Mouse (Mus musculus) hindbrain, embryonic 10.5 days (tissue): ENCODE results near the gene Osbp2. TPM values are rescaled to one million over a fixed set of nuclear protein-coding genes. Genes with fewer than 3 reads are reported as not detected.

Experiments used
- DNase-seq: peaks from one replicate; pipeline ENCODE4 v3.0.0-alpha.2; 2017; ENCODE audit warnings: low spot score
- H3K27ac ChIP-seq: fragments of 300-500 bp; sonication (generic); 2 replicates; pipeline ENCODE4 v1.5.1; 2016; ENCODE audit warnings: mild to moderate bottlenecking, moderate library complexity
- H3K27me3 ChIP-seq: fragments of 300-500 bp; sonication (generic); 2 replicates; pipeline ENCODE4 v1.6.1; 2016; ENCODE audit warnings: mild to moderate bottlenecking; ENCODE audit not compliant: poor library complexity, insufficient read depth, severe bottlenecking
- H3K36me3 ChIP-seq: fragments of 300-500 bp; sonication (generic); 2 replicates; pipeline ENCODE4 v1.6.1; 2016; ENCODE audit warnings: mild to moderate bottlenecking, moderate library complexity
- H3K4me1 ChIP-seq: fragments of 300-500 bp; sonication (generic); replicated peaks from 2 replicates; pipeline ENCODE4 v1.6.1; 2016; ENCODE audit warnings: mild to moderate bottlenecking
- H3K4me3 ChIP-seq: fragments of 300-500 bp; sonication (generic); 2 replicates; pipeline ENCODE4 v1.5.1; 2016; ENCODE audit warnings: mild to moderate bottlenecking, moderate library complexity
- H3K9me3 ChIP-seq: fragments of 300-500 bp; sonication (generic); 2 replicates; pipeline ENCODE4 v1.6.1; 2016; ENCODE audit warnings: mild to moderate bottlenecking, moderate library complexity
- WGBS: fragments of 180-500 bp; shearing (Covaris S2); methylation state at CpG from one replicate; pipeline ENCODE4 v1.1.7; 2016; 5-methylcytosine and 5-hydroxymethylcytosine counted together
- polyA plus RNA-seq: library from polyadenylated mRNA; unstranded; fragments of >200 nt; fragmentation: Nextera tagmentation; extraction: Ambion mirVana; gene quantifications from 2 replicates; pipeline ENCODE4 v1.2.1, GENCODE M21; 2016

Osbp2 gene
- polyA plus RNA-seq, 1 experiment from 2014 or later = 2.5 TPM

GRCm38 (mm10) chr11:3703089-3703992 lies 160.4 kb downstream of the Osbp2 start:
- Histone ChIP-seq H3K9me3 (no peaks in the 10 kb centered on the region), H3K27ac (no peak overlapping the region), H3K27me3 (no peaks in the 10 kb centered on the region), H3K4me3 (no peak overlapping the region), H3K4me1 (peaks cover 11% of the 10 kb centered on the region; the same call in 1 of the 2 replicates), H3K36me3 (no peaks in the 10 kb centered on the region)
- 74% methylated on average over 7 of the region's 7 CpGs for WGBS
- DNase-seq = no peak

GRCm38 (mm10) chr11:3697441-3697840 lies 166.3 kb downstream of the Osbp2 start:
- H3K4me1 ChIP-seq = no peaks in the 10 kb centered on the region
- H3K27ac ChIP-seq = no peak overlapping the region
- WGBS = 85% methylated on average over 3 of the region's 3 CpGs
- H3K36me3 ChIP-seq = peaks cover 8% of the 10 kb centered on the region
- no peaks in the 10 kb centered on the region for H3K27me3 ChIP-seq
- H3K4me3 ChIP-seq = no peak overlapping the region
- DNase-seq = no peak
- H3K9me3 ChIP-seq = no peaks in the 10 kb centered on the region

- Histone ChIP-seq H3K27ac (no peak overlapping the region), H3K4me3 (no peak overlapping the region), H3K36me3 (peaks cover 21% of the 10 kb centered on the region), H3K27me3 (no peaks in the 10 kb centered on the region), H3K4me1 (no peaks in the 10 kb centered on the region), H3K9me3 (no peaks in the 10 kb centered on the region)
- DNase-seq = no peak
- 86% methylated on average over 5 of the region's 5 CpGs for WGBS
These were observed 167.6 kb downstream of the Osbp2 start for GRCm38 (mm10) chr11:3696086-3696616.

DNA sequence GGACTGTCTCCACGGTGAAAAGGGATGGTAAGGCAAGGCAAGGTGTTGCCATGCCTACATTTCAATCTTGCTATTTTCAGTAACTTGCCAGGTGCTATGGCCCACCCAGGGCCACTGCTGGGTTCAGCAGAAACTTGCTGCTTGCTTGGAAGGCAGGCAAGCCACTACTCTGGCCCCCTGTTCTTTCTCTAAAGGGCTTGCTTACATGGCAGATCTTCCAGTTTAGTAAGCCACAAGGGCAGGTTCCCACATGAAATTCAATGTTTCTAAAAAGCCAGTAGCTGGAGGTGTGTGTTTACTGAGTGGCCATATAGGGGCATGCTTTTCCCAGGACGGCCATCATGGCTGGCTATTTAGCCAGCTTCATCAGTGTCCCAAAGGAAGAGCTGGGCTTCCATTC lies 172.0 kb downstream of the Osbp2 start:
- no peaks in the 10 kb centered on the region for H3K4me1 ChIP-seq
- no peaks in the 10 kb centered on the region for H3K9me3 ChIP-seq
- H3K27me3 ChIP-seq = no peaks in the 10 kb centered on the region
- no peak overlapping the region for H3K4me3 ChIP-seq
- peaks cover 65% of the 10 kb centered on the region for H3K36me3 ChIP-seq
- DNase-seq = no peak
- 87% methylated on average over 2 of the region's 2 CpGs for WGBS
- no peak overlapping the region for H3K27ac ChIP-seq

GRCm38 (mm10) chr11:3686885-3687284 lies 176.8 kb downstream of the Osbp2 start:
- no peak overlapping the region for H3K27ac ChIP-seq
- no peaks in the 10 kb centered on the region for H3K4me1 ChIP-seq
- WGBS = 94% methylated on average over 2 of the region's 2 CpGs
- no peak for DNase-seq
- H3K27me3 ChIP-seq = no peaks in the 10 kb centered on the region
- no peaks in the 10 kb centered on the region for H3K9me3 ChIP-seq
- H3K4me3 ChIP-seq = no peak overlapping the region
- peaks cover 100% of the 10 kb centered on the region for H3K36me3 ChIP-seq

DNA sequence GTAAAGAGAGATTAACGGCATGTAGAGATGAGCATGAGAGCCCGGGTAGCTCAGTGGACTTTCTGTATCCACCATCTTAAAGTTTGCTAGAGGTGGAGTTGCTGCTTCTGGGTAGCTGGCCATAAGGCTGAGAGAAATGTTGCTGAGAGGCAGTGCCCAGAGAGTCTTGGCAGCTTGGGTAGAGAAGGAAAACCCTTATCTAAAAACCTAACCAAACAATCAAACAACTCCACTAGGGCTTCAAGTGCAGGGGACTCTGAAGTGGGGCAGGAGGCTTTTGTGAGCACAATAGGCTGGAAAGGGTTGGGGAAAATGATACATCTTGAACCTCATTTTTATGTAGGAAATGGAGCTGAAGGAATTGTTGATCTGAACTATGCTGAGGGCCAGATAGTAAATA lies 177.4 kb downstream of the Osbp2 start:
- Histone ChIP-seq H3K27ac (no peak overlapping the region), H3K9me3 (no peaks in the 10 kb centered on the region), H3K36me3 (peaks cover 100% of the 10 kb centered on the region), H3K27me3 (no peaks in the 10 kb centered on the region), H3K4me1 (no peaks in the 10 kb centered on the region), H3K4me3 (no peak overlapping the region)
- 95% methylated on average over 2 of the region's 2 CpGs for WGBS
- DNase-seq = no peak

DNA sequence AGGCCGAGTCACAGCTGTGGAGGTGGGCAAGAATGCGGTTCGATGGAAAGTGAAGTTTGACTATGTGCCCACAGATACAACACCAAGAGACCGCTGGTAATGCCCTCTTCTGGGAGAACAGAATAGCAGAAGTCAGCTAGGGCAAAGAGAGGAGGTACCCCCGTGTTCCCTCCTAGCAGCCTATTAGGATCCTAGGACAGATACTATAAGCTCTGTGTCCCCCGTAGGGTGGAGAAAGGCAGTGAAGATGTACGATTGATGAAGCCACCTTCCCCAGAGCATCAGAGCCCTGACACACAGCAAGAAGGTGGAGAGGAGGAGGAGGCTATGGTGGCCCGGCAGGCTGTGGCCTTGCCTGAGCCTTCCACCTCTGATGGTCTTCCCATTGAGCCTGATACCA lies 178.3 kb downstream of the Osbp2 start:
- Histone ChIP-seq H3K4me3 (no peak overlapping the region), H3K9me3 (no peaks in the 10 kb centered on the region), H3K36me3 (peaks cover 100% of the 10 kb centered on the region), H3K4me1 (no peaks in the 10 kb centered on the region), H3K27ac (no peak overlapping the region), H3K27me3 (no peaks in the 10 kb centered on the region)
- no peak for DNase-seq
- 94% methylated on average over 8 of the region's 8 CpGs for WGBS

- DNase-seq = no peak
- no peak overlapping the region for H3K4me3 ChIP-seq
- WGBS = 94% methylated on average over 5 of the region's 5 CpGs
- no peaks in the 10 kb centered on the region for H3K9me3 ChIP-seq
- H3K4me1 ChIP-seq = no peaks in the 10 kb centered on the region
- no peak overlapping the region for H3K27ac ChIP-seq
- H3K27me3 ChIP-seq = no peaks in the 10 kb centered on the region
- H3K36me3 ChIP-seq = peaks cover 100% of the 10 kb centered on the region
These were observed 178.8 kb downstream of the Osbp2 start for GRCm38 (mm10) chr11:3684723-3685430.

GRCm38 (mm10) chr11:3684232-3684631 lies 179.5 kb downstream of the Osbp2 start:
- H3K36me3 ChIP-seq = peaks cover 100% of the 10 kb centered on the region
- H3K4me3 ChIP-seq = no peak overlapping the region
- DNase-seq = no peak
- no peaks in the 10 kb centered on the region for H3K9me3 ChIP-seq
- no peaks in the 10 kb centered on the region for H3K27me3 ChIP-seq
- 95% methylated on average over 1 of the region's 1 CpGs for WGBS
- no peak overlapping the region for H3K27ac ChIP-seq
- no peaks in the 10 kb centered on the region for H3K4me1 ChIP-seq

DNA sequence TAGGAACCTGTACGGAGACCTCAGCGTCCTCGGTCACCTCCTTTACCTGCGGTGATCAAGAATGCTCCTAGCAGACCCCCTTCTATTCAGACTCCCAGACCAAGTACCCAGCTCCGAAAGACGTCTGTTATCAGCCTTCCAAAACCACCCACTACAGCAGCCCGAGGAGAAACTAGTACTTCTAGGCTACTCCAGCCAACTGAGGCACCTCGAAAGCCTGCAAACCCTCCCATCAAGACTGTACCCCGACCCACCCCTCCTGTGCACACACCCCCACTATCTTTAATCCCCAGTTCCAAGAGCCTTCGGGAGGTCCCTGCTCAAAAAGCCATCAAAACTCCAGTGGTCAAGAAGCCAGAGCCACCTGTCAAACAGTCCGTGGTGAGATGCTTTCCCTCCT lies 180.0 kb downstream of the Osbp2 start:
- Histone ChIP-seq H3K9me3 (no peaks in the 10 kb centered on the region), H3K27ac (no peak overlapping the region), H3K27me3 (no peaks in the 10 kb centered on the region), H3K4me3 (no peak overlapping the region), H3K36me3 (peaks cover 100% of the 10 kb centered on the region), H3K4me1 (no peaks in the 10 kb centered on the region)
- WGBS = 94% methylated on average over 11 of the region's 11 CpGs
- no peak for DNase-seq

DNA sequence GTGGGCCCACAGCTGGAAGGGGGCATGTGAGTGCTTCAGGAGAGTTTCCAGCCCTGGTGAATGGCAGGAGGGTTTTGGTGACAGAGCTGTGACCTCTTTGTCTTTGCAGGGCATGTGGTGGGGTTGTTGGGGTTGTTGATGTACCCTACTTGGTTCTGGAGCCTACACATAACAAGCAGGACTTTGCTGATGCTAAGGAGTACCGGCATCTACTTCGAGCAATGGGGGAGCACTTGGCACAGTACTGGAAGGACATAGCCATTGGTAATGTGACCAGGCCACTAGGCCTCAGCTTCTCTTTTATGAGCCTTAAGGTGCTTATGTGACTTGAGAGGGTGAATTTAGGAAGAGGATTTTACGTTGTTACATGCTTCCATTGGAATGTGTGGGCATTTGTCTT lies 183.9 kb downstream of the Osbp2 start:
- 93% methylated on average over 3 of the region's 3 CpGs for WGBS
- Histone ChIP-seq H3K27ac (no peak overlapping the region), H3K4me1 (no peaks in the 10 kb centered on the region), H3K27me3 (no peaks in the 10 kb centered on the region), H3K4me3 (no peak overlapping the region), H3K9me3 (no peaks in the 10 kb centered on the region), H3K36me3 (peaks cover 100% of the 10 kb centered on the region)
- no peak for DNase-seq

DNA sequence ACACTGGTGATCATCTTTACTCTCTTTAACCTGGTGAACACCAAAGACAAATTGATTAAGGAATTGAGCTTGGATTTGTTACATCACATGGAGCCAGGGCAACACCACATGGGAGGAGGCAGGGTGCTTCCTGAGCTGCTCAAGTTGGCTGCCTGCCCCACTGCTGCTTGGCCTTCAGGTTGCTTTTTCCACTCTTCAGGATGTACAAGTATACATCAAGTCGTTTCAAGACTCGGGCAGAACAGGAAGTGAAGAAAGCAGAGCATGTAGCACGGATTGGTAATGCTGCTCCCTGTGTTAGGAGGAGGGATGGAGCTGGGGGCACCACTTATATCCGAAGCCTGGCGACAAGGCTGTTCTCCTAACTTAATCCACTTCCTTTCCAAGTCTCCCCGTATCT lies 186.5 kb downstream of the Osbp2 start:
- Histone ChIP-seq H3K36me3 (peaks cover 100% of the 10 kb centered on the region), H3K27me3 (no peaks in the 10 kb centered on the region), H3K4me1 (no peaks in the 10 kb centered on the region), H3K27ac (no peak overlapping the region), H3K9me3 (no peaks in the 10 kb centered on the region), H3K4me3 (no peak overlapping the region)
- 91% methylated on average over 6 of the region's 6 CpGs for WGBS
- DNase-seq = no peak

GRCm38 (mm10) chr11:3676423-3676822 lies 187.3 kb downstream of the Osbp2 start:
- H3K4me3 ChIP-seq = no peak overlapping the region
- no peaks in the 10 kb centered on the region for H3K4me1 ChIP-seq
- no peaks in the 10 kb centered on the region for H3K9me3 ChIP-seq
- no peaks in the 10 kb centered on the region for H3K27me3 ChIP-seq
- DNase-seq = no peak
- 93% methylated on average over 5 of the region's 5 CpGs for WGBS
- H3K27ac ChIP-seq = no peak overlapping the region
- peaks cover 100% of the 10 kb centered on the region for H3K36me3 ChIP-seq
